Mouse (Mus musculus) layer of hippocampus, postnatal 14 days (tissue): ENCODE measurements around the gene Suclg2. TPM values are rescaled to one million over a fixed set of nuclear protein-coding genes. Genes with fewer than 3 reads are reported as not detected.

Source experiments
- DNase-seq, 2 experiments: peaks; one replicate each; pipeline ENCODE4 v3.0.0; 2021 to 2022; ENCODE audit warnings: low spot score in 2 of 2, mixed read lengths in 1 of 2
- total RNA-seq, 2 experiments: library from RNA; stranded (reverse); gene quantifications; 2 replicates each; pipeline ENCODE4 v1.2.3; 2021

Gene Suclg2
- total RNA-seq, 2 experiments from 2014 or later = 15.1 to 17.1 TPM

DNA sequence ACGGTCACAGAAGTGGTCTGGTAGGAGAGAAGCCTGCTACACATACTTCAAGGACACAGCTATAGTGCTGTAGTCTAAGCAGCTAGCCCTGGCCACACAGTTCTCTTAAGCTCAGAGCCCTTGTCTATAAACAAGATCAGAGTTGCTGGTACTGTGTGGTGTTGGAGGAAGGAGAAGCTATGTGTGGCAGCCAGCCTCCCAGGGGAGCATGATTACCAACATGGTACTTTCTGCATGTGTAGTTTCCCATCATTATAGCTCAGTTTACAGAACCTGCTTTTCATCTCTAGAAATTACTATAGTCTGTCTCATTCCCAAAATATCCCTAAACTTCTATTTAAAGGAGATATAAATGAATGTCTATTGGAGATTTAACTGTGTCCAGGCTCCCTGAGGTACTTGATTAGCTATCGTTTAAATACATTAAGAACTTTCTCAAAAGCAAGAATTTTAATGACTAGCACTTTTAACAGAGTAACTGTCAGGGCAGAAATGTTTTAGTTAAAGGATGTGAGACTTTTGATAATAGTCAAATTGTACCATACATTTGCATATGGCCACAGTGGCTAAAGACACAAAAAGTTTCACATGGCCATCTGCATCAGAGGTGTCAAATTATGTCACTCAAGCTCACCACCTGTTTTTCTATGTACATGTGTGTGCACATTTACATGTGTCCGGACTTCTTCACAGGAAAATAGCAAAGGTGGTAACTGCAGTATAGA, 145.4 kb downstream of the Suclg2 start:
- DNase-seq = no peak

DNA sequence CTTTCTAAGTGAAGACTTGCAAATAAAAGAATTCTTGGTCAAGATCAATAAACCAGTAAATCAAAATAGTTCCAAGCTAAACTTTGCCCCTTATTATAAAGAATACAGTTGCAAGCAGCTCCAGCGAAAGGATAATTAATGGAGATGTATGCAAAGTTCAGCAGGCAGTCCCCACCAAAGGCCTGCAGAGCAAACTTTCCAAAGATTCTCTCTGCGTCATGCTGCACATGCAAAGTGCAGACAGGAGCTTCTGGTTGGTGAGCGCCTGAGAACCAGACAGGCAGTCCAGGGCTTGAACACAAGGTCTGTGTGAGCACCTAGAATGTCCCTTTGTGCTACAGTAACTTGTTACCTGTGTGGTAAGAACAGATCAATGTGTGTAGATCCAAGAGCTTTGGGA, 147.0 kb downstream of the Suclg2 start:
- DNase-seq = no peak

DNA sequence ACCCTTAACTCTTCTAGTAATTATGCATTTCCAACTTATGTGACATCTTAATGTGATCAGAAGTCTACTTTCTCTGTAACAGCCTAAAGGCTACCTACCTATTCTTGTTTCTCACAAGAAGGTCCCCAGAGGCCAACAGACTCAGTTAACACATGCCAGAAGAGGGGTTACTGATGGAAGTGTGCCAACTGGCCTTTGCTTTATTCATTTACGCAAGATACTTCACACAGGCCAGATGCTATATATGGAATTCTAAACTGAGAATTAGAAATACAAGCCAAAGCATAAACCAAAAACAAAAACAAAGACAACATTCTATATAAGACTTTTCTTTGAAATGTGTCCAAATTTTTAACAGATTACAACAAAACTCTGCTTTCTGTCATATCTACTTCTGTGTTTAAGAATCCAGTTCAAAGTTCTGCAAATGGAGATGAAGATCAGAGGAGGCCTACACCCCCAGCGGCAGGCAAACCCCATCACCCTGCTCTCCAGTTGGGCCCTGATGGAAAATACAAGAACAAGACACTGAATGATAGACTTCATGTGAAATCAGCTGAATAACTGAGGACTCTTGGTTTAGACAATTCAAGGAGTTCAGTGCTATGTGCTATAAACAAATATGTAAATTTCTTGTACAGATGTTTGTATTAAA, 155.1 kb downstream of the Suclg2 start:
- no peak for DNase-seq

DNA sequence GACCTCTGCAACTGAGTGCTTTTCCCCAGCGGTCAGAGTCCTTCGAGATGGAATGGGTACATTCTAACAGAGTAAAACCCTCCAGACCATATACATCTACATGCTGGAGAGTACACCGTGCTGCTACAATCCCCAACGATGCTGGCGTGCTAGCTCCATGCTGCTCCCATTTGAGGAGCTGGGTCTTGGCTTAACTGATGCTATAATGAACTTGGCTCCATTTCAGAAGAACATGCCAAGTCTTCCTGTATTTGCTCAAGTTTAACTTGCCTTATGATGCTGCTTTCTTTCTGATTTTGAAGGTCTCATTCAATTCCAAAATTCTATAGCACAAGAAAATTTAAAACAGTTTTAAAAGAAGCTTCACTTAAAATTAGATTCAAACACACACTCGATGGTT, 162.3 kb downstream of the Suclg2 start:
- DNase-seq = no peak

DNA sequence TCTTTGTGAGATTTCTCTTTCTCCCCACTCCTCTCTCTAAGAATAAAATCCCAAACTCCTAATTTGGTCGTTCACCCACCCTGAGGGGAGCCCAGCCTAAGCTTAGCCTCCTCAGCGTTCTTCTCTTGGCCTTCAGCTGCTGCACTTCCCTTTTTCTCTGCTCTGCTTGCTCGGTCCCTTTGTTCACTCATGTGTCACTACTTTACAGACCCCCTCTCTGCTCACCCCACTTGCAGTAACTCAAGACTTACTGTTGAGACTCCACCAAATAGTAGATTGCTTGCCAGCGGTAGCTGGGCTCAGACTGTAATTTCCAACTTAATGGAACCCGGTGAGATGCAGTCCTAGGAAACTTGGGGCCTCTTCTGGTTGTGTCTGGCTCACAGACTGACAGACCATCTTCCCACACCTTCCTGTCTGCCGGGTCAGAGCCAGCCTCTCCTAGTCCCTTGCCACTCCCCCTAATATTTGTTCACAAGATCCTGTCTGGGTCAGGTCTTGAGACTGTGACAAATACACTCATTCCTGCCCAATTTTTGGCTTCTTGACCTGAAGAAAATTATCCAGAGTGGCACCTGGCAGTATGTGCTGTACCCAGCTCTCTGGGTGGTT, 166.2 kb downstream of the Suclg2 start:
- DNase-seq = no peak

DNA sequence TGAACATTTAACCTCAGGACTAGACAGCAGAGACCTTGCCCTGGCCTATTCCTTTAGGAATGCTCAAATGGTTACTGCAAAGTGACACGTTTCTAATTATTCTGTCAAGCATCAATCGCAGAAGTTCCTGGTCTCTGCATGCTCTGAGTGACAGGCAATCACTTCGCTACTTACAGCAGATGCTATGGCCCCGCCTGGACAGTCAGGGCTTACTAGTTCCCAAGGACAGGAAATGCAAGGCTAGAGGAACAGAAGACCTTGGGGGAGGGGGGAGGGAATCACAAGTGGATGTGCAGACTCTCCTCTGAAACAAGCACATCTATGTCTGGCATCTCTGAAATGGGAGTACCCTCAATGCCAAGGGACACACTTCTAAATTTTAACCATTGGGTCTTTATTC, 167.6 kb downstream of the Suclg2 start:
- DNase-seq = no peak

DNA sequence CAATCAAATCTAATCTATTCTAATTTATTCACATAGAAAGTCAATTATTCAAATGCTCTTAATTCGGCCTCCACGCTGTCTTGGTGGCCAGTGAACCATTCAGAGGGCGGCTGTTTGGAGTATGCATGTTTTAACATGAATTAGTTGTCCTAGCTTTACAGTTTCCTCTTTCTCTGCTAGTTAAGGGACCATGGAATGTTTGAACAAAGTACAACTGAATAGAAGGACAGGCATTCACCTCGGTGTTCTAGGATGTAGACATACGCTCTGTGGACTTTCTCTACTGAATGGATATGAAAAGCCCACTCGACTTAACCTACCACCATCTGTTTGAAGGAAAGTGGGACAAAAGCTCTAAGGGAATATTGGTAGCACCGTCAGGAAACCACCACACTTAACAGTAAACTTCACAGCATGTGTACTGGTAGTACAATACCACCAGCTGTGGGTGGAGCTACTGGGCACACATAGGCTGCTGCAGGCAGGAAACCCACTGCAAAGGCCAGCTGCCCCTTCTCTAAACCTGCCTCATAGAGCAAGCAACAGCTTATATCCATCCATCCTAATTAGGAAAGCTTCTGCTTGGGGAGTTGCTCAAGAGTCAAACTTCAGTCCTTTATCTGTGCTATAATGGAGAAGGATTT, 172.3 kb downstream of the Suclg2 start:
- no peak for DNase-seq

DNA sequence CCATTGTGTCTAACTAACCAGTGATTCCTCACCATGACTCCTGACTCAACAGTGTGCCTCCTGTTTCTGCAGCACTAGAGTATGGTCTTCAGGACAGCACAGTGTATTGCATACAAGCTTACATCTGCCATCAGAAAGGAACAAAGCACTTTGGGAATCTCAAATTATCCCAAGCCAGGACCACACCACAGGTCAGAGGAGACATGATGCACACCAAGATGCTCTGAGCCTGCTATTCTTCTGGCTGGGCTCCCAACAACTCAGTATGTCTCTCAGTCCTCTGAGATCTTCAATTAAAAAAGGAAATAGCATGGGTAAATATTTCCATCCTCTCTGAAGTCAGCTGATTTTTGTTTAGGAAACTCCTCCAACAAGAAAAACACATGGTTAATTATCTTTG, 172.9 kb downstream of the Suclg2 start:
- no peak for DNase-seq

DNA sequence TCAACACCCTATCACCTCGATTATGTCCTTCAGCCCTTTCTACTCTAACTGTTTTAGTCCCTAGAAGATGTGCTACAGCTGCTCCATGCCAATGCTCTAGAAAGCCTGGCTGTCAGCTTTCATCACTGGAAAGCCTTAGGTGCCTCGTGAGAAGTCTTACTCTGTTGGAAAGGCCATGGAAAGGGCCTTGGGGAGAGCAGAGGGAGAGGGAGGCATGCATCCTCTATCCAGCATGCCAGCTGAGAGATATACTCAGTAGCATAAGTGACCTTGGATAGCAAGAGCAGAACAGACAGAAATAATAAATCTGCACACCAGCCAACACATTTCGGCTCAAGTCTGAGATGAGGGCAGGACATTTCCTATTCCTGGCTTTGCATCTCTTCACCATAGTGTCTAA, 173.3 kb downstream of the Suclg2 start:
- DNase-seq = no peak

DNA sequence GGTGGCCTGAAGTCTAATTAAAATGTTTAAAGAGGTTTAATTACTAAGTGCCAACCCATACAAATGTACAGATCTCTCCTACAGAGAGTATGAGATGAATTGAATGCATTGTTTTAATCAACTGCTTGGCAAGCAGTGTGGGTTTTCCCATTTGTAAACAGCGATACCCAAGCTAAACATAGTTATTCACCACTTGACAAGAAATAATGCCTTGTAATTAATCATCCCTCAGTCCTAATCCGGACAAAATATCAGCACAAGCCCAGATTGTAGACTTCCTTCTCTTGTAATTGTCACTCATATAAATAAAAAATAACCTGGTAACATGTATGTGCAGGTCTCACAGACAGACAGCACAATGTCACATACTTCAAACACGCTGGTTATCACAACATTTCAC, 183.4 kb downstream of the Suclg2 start:
- DNase-seq = no peak

DNA sequence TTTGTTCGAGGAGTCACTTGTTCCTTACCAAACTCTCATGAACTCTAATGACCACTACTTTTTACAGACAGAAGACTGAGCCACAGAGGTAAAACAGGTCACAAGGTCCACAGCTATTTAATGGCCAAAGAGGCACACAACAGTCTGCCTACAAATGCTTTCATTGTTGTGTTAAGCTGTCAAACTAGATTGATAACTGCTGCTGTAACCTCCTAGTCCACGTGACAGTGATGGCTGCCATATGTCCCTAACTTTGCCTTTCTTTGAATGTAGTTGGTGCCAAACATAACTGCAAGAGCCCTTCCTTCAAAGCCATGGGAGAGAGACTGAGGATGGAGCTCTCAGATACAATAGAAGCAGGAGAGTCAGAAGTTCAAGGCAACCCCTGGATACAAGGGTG, 198.8 kb downstream of the Suclg2 start:
- no peak for DNase-seq

DNA sequence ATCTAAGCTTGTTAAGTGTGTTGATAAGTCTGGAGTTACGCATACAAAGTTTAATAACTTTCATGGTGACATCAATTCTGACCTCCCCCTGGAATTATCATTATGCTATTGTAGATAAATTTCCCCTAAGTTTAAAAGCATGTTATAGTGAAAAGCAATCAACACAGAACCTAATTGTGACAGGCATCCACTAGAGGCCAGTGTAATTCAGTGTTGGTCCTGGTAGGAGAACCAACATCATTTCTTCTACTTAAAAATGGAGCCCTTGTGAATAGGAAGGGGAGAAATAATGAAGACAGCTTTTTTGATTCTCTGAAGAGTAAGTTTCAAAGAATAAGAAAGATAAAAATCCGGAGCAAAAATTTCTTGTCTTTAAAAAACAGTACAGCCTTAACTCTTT, 200.2 kb downstream of the Suclg2 start:
- peak in 1 of 2 experiments; percentile 33 for DNase-seq

DNA sequence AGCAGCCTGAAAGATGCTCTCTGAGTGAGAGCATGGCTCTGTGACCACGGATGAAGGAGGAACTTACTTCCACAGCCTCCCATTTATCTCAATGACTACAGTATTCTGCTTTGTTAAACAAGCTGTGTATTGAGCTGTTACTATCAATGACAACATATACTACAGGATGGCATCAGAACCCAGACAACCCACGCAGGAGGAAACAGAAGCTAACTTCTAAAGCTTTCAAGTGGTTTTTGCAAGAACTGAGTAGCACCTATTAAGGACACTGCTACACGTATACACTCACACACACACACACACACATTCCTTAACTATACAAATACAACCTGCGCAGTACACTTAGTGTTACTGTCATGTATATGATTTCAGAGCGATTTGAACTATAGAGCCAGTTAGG, 202.9 kb downstream of the Suclg2 start:
- DNase-seq = no peak

DNA sequence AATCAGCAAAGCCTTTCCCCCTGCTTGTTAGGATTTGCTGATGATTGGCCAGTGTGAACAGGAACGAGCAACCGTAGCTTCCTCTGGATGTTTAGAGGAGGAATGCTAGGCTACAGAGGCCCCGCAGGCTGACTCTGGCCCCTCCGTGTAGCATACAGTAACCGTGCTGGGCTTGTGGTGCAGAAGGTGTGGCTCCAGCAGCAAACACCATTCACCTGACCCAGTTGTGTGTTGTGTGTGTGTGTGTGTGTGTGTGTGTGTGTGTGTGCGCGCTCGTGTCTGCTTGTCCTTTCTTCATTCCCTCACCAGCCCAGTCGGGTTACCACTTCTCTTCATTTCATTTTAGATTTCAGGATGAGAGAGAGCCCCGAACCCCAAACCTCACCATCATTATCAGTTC, 203.9 kb downstream of the Suclg2 start:
- no peak for DNase-seq

DNA sequence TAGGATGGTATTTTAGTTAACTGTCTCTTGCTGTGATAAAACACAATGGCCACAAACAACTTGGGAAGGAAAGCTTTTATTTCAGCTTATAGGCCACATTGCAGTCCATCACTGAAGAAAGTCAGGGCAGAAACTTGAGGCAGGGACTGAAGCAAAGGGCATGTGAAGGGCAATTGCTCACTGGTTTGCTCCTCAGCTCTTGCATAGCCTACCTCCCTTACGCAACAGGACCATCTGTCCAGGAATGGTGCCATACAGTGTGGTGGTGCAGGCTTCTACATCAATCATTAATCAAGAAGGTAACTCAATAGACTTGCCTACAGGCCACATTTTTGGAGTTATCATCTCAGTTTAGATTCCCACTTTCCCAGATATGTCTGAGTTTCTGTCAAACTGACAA, 206.9 kb downstream of the Suclg2 start:
- no peak for DNase-seq

DNA sequence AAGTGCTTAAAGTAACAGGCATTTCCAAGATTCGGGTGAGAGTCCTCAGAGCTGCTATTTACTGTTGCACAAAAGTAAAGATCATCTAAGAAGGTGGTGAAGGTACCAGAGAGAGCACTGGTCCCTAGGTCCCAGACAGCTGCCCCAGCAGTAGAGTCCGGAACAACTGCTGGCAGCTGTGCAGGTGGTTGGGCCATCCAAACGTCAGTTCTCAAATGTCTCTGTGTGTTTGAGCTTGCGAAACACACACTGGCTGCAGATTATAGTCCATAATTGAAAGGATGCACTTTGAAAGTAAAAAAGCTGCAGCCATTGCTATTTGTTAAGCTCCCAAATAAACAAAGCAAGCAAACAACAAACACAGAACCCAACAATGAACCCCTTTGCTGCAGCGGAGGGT, 217.8 kb downstream of the Suclg2 start:
- no peak for DNase-seq

DNA sequence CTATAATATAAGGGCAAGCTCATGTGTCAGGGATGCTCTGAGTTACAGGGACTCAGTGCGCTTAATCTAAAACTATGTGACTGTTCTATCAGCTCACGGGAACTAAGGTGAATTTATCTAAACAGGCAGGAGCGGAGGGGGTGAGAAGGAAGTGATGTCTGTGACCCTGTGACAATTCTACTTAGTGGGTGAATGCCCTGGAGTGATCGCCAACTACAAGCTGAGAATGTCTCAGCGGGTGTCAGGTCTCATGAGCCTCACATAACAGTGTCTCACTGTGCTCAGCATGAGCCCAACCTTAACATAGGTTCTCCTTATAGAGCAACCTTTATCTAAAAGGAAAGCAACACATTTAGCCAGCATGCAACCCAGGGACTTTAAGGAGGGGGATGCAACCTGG, 219.0 kb downstream of the Suclg2 start:
- no peak for DNase-seq

DNA sequence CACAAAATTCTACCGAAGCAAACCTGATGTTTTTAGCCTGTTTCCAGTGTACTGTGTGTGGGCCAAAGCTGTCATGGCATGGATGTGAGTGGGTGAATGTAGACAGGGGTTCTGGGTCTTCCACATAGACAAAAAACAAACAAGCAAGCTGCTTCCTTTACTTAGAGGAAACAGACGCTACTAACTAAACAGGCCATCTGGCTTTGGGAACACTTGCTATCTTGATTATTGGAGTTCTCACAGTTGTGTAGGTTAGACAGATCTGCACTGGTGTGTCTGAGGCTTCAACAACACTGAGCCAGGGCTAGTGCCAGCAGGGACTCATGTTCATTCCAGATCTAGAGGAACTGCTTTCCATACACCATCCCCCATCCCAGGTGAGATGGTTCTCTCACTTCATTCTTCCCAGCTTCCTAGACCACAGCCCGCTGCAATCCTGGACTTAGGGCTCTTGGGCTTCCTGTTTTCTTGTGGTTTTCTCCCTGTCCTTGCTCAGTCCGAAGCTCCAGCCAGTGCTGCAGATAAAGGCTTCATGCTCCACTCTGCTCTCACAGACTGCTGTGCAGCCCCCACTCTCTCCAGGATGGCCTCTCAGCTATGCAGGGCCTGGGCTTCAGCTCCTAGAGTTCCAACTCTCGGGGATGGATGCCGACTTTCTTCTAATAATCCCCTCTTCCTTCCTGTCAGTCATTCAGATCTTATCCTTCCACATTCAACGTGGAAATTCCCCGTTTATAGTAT, 226.2 kb downstream of the Suclg2 start:
- no peak for DNase-seq

DNA sequence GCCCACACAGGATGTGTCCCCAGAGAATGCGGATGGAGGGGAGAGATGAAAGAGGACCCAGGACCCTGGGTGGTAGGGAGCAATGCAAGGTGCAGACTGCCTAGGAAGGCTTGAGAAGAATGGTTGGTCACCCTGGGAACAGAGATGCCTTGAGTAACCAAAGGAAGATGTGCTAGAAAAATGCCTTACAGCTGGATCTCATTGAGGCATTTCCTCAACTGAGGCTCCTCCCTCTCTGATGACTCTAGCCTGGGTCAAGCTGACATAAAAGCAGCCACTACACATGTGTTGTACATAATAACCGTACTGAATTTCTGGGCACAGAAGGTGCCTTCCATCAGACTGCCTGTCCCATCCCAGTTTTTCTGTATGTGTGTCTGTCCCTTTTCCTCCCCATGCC, 227.6 kb downstream of the Suclg2 start:
- no peak for DNase-seq

DNA sequence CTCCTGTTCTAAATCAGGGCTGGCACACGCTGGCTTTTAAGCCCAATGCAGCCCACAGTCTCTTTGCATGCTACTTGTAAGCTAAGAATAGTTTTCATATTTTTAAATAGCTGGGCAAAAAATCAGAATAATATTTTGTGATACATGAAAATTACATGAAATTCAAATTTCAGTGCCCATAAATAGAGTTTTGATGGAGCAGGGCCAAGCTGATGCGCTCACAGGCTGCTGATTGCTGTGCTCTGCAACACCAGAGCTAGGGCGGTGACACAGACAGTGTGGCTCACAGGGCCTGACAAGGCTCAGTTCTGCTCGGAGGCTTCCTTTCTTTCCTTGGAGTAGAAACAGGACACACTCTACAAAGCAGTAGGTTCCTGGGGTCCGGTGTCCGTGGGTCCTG, 232.8 kb downstream of the Suclg2 start:
- no peak for DNase-seq

DNA sequence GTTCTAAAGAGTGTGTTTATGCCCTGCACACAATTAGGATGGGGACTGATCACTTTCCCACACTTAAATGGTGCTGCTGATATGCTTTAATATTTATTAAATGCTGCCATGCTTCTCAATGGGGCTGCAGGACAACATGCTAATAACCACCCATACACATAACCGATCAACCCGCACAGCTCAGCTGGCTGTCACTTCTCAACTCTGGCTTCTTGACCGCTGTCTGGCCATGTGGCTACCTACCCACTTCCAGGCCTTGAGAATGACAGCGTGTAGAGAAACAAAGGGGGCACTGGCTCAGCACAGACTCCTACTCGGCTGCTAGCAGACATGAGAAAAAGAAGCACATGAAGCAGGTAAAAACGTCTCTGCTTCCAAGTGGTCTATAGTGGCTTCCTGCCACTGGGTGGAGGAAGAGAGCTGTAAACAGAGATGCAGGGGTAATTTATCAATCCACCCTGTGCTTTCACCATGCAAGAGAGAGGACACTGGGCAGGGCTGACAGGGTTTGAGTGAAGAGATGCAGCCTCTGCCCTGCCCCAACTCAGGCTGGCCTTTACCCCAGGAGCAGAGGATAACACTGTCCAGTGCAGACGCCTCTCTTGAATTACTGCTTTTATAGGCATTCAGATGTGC, 234.3 kb downstream of the Suclg2 start:
- DNase-seq = peak; percentile 67 to 79
